Mouse (Mus musculus) bone marrow macrophage, adult 2 months (primary cell): ENCODE data around the gene Dek.

Experiments
- CTCF ChIP-seq: IDR thresholded peaks from 2 replicates; pipeline ENCODE4 v1.5.1; 2012; ENCODE audit warnings: low read depth, mild to moderate bottlenecking, low read length, moderate library complexity
- POLR2A ChIP-seq: IDR thresholded peaks from 2 replicates; pipeline ENCODE4 v1.6.1; 2012; ENCODE audit warnings: mild to moderate bottlenecking, low read depth, low read length, borderline replicate concordance

- TF ChIP-seq CTCF = no peak
- TF ChIP-seq POLR2A = no peak
Observed at GRCm38 (mm10) chr13:47063985-47064760, 41.8 kb downstream of the Dek start.
